Mouse (Mus musculus) midbrain, embryonic 16.5 days (tissue): ENCODE results near the gene Syvn1. TPM values are rescaled to one million over a fixed set of nuclear protein-coding genes. Genes with fewer than 3 reads are reported as not detected.

Experiments used
- ATAC-seq: fragments of 200-750 bp; cut with Nextera tagmentation; 2 replicates; pipeline ENCODE4 v1.8.0; 2017; ENCODE audit warnings: moderate TSS enrichment
- H3K27ac ChIP-seq: fragments of 300-500 bp; sonication (generic); 2 replicates; pipeline ENCODE4 v1.5.1; 2014; ENCODE audit warnings: mild to moderate bottlenecking, low read length, mixed read lengths
- H3K27me3 ChIP-seq: fragments of 300-500 bp; sonication (generic); 2 replicates; pipeline ENCODE4 v1.6.1; 2014; ENCODE audit warnings: low read depth, low read length, mixed read lengths; ENCODE audit not compliant: control insufficient read depth, insufficient read depth
- H3K36me3 ChIP-seq: fragments of 300-500 bp; sonication (generic); 2 replicates; pipeline ENCODE4 v1.6.1; 2014; ENCODE audit warnings: mild to moderate bottlenecking, low read length, moderate library complexity, mixed read lengths; ENCODE audit not compliant: control insufficient read depth, insufficient read depth
- H3K4me1 ChIP-seq: fragments of 300-500 bp; sonication (generic); 2 replicates; pipeline ENCODE4 v1.6.1; 2014; ENCODE audit warnings: mild to moderate bottlenecking, low read length, mixed read lengths; ENCODE audit not compliant: control insufficient read depth, insufficient read depth
- H3K4me2 ChIP-seq: fragments of 300-500 bp; sonication (generic); 2 replicates; pipeline ENCODE4 v1.6.1; 2014; ENCODE audit warnings: mild to moderate bottlenecking, low read length, mixed read lengths
- H3K4me3 ChIP-seq: fragments of 300-500 bp; sonication (generic); 2 replicates; pipeline ENCODE4 v1.5.1; 2014; ENCODE audit warnings: low read depth, mild to moderate bottlenecking, low read length, moderate library complexity, mixed read lengths
- H3K9ac ChIP-seq: fragments of 300-500 bp; sonication (generic); 2 replicates; pipeline ENCODE4 v1.6.1; 2014; ENCODE audit warnings: low read depth, low read length, mixed read lengths
- H3K9me3 ChIP-seq: fragments of 300-500 bp; sonication (generic); replicated peaks from 2 replicates; pipeline ENCODE4 v1.6.1; 2014; ENCODE audit warnings: mild to moderate bottlenecking, low read length, mixed read lengths; ENCODE audit not compliant: control insufficient read depth, poor library complexity, severe bottlenecking
- WGBS: fragments of 180-500 bp; shearing (Covaris S2); extraction: QIAGEN DNeasy Blood & Tissue Kit; methylation state at CpG from one replicate; pipeline ENCODE4 v1.1.7; 2014; 5-methylcytosine and 5-hydroxymethylcytosine counted together
- polyA plus RNA-seq: library from polyadenylated mRNA; unstranded; fragments of >200 nt; fragmentation: Nextera tagmentation; extraction: Ambion mirVana; gene quantifications from 2 replicates; pipeline ENCODE4 v1.2.1, GENCODE M21; 2015

Gene Syvn1
- 31.5 and 34.5 TPM in 2 replicates for polyA plus RNA-seq

- no peaks in the 10 kb centered on the region for H3K9me3 ChIP-seq
- peaks cover 29% of the 10 kb centered on the region for H3K36me3 ChIP-seq
- WGBS = under 1% methylated on average over 65 of the region's 65 CpGs
- H3K4me3 ChIP-seq = peak within 1 kb of the TSS; percentile 92
- peak; percentile 91 for ATAC-seq
- H3K27ac ChIP-seq = peak within 1 kb of the TSS; percentile 99
- peak within 1 kb of the TSS; percentile 94 for H3K4me2 ChIP-seq
- peaks cover 20% of the 10 kb centered on the region for H3K4me1 ChIP-seq
- H3K9ac ChIP-seq = peak within 1 kb of the TSS; percentile 81
- H3K27me3 ChIP-seq = no peaks in the 10 kb centered on the region
These were observed at the start of gene Syvn1 for GRCm38 (mm10) chr19:6046294-6047153. Syvn1 (plus strand) TSS chr19:6046576.

DNA sequence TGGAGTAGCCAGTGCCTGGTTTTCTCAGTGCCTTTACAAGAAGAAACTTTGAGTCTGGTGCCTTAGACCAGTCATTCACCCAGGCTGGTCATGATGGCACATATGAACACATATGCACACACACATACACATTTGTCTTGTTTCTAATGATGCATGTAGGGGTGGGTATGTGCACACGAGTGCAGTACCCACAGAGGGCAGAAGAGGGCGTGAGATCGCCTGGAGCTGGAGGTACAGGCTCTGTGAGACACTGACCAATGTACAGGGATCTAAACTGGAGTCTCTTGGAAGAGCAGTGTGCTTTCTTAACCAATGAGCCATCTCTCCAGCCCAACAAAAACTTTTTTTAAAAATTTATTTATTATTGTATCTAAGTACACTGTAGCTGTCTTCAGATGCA is 48.2 kb upstream of the Syvn1 start:
- Histone ChIP-seq H3K4me2 (no peak overlapping the region), H3K4me1 (no peaks in the 10 kb centered on the region), H3K4me3 (no peak overlapping the region), H3K27me3 (no peaks in the 10 kb centered on the region), H3K9me3 (no peaks in the 10 kb centered on the region), H3K27ac (no peak overlapping the region), H3K9ac (no peak overlapping the region), H3K36me3 (no peaks in the 10 kb centered on the region)
- no peak for ATAC-seq
- 85% methylated on average over 3 of the region's 3 CpGs for WGBS

- H3K9ac ChIP-seq = no peak overlapping the region
- no peaks in the 10 kb centered on the region for H3K4me1 ChIP-seq
- H3K4me3 ChIP-seq = no peak overlapping the region
- 83% methylated on average over 5 of the region's 5 CpGs for WGBS
- no peak overlapping the region for H3K27ac ChIP-seq
- H3K9me3 ChIP-seq = no peaks in the 10 kb centered on the region
- no peak for ATAC-seq
- H3K4me2 ChIP-seq = no peak overlapping the region
- H3K36me3 ChIP-seq = no peaks in the 10 kb centered on the region
- no peaks in the 10 kb centered on the region for H3K27me3 ChIP-seq
These were observed 46.4 kb upstream of the Syvn1 start for GRCm38 (mm10) chr19:5999969-6000368.

DNA sequence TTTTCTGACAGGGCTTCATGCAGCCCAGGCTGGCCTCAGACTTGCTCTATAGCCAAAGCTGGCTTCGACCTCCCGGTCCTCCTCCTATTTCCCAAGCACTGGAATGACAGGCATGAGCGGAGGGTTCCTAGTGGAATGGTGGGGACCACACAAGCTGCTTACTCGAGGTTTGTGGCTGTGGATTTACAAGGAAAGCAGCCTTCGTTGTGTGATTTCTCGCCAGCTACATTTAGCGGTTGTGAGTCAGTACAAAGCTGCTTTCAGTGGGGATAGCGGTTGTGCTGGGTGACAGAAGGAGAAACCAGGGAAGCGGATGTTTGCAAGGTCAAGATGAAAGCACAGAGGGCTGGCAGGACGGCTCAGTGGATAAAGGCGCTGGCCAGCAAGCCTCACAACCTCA is 40.8 kb upstream of the Syvn1 start:
- Histone ChIP-seq H3K4me3 (no peak overlapping the region), H3K4me1 (no peaks in the 10 kb centered on the region), H3K4me2 (no peak overlapping the region), H3K36me3 (no peaks in the 10 kb centered on the region), H3K9ac (no peak overlapping the region), H3K27ac (no peak overlapping the region), H3K27me3 (no peaks in the 10 kb centered on the region), H3K9me3 (no peaks in the 10 kb centered on the region)
- ATAC-seq = no peak
- 61% methylated on average over 11 of the region's 11 CpGs for WGBS

- H3K36me3 ChIP-seq = no peaks in the 10 kb centered on the region
- H3K4me1 ChIP-seq = no peaks in the 10 kb centered on the region
- H3K4me2 ChIP-seq = no peak overlapping the region
- H3K27ac ChIP-seq = no peak overlapping the region
- H3K9me3 ChIP-seq = no peaks in the 10 kb centered on the region
- no peak overlapping the region for H3K4me3 ChIP-seq
- no peaks in the 10 kb centered on the region for H3K27me3 ChIP-seq
- 91% methylated on average over 13 of the region's 13 CpGs for WGBS
- no peak overlapping the region for H3K9ac ChIP-seq
- ATAC-seq = no peak
These were observed 39.4 kb upstream of the Syvn1 start for GRCm38 (mm10) chr19:6007013-6007412.

DNA sequence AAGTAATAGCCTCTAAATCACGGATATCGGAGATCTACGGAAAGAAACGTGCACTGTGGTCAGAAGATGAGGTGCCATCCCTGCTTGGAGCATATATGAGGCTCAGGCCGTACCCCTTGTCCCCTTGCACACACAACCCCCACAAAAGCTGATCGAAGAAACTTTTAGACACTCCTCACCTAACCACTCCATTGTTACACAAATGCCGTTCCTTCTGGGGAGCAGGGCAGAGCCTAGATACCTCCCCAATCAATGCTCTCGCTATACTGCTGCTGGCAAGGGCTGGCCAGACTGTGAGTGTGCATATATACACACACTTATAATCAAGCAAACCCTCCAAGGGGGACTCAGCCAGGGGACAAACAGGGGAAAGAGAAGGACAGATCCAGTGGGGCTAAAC is 37.2 kb upstream of the Syvn1 start:
- H3K4me1 ChIP-seq = no peaks in the 10 kb centered on the region
- ATAC-seq = no peak
- no peaks in the 10 kb centered on the region for H3K36me3 ChIP-seq
- no peak overlapping the region for H3K4me3 ChIP-seq
- H3K9me3 ChIP-seq = no peaks in the 10 kb centered on the region
- WGBS = 61% methylated on average over 8 of the region's 8 CpGs
- no peak overlapping the region for H3K27ac ChIP-seq
- H3K9ac ChIP-seq = no peak overlapping the region
- H3K27me3 ChIP-seq = no peaks in the 10 kb centered on the region
- H3K4me2 ChIP-seq = no peak overlapping the region

GRCm38 (mm10) chr19:6013691-6014090 is 32.7 kb upstream of the Syvn1 start:
- no peaks in the 10 kb centered on the region for H3K9me3 ChIP-seq
- no peak for ATAC-seq
- H3K4me3 ChIP-seq = no peak overlapping the region

DNA sequence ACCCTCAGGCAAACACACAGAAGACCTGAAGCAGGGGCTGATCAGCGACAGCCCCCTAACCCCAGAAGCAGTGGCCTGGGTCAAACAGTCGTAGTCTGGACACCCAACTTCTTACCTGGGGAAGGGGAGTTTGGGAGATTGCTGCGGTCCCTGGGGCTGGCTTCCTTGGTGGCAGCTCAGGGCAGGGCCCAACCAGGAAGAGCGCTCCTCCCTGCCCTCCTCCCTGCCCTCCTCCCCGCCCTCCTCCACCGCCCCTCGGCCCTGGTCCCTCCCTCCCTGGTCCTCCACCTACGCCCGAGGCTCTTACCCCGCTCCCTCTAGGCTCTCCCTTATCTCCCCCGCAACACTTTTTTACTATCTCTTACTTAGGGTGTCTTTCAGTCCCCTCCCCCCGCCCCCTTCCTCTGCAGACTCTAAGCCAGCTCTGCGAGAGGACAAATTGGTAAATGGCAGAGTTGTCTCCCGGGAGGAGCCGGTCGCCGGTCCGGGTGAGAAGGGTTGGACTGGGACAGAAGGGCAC is 31.3 kb upstream of the Syvn1 start:
- no peak overlapping the region; the same call in 1 of the 2 replicates for H3K27ac ChIP-seq
- no peaks in the 10 kb centered on the region for H3K9me3 ChIP-seq
- ATAC-seq = peak; percentile 64
- H3K4me3 ChIP-seq = peak overlapping the region; percentile 54
- peaks cover 8% of the 10 kb centered on the region; the same call in 1 of the 2 replicates for H3K27me3 ChIP-seq
- H3K4me1 ChIP-seq = peaks cover 3% of the 10 kb centered on the region; the same call in 1 of the 2 replicates
- peak overlapping the region; percentile 94 for H3K4me2 ChIP-seq
- 2% methylated on average over 17 of the region's 18 CpGs for WGBS
- peak overlapping the region; percentile 75 for H3K9ac ChIP-seq
- H3K36me3 ChIP-seq = no peaks in the 10 kb centered on the region

More at GRCm38 (mm10) chr19:6013691-6014090, 32.7 kb upstream of the Syvn1 start:
- no peak overlapping the region for H3K9ac ChIP-seq
- WGBS = 85% methylated on average over 10 of the region's 10 CpGs
- H3K36me3 ChIP-seq = no peaks in the 10 kb centered on the region
- peaks cover 3% of the 10 kb centered on the region; the same call in 1 of the 2 replicates for H3K4me1 ChIP-seq
- H3K27ac ChIP-seq = no peak overlapping the region
- peaks cover 8% of the 10 kb centered on the region; the same call in 1 of the 2 replicates for H3K27me3 ChIP-seq
- no peak overlapping the region for H3K4me2 ChIP-seq
